Mouse (Mus musculus): ENCODE data around the gene C2cd2l. TPM values are rescaled to one million over a fixed set of nuclear protein-coding genes. Genes with fewer than 3 reads are reported as not detected.
A peak's percentile ranks its signal among the peaks of the same experiment; 100 is the strongest.
"Not testable (repeated sequence)": the region's sequence is repeated elsewhere in the genome, so short reads cannot be mapped to it uniquely, and the experiment has no call there.

Gene C2cd2l
- polyA plus RNA-seq, 1 experiment from 2014 or later = 11.4 TPM

DNA sequence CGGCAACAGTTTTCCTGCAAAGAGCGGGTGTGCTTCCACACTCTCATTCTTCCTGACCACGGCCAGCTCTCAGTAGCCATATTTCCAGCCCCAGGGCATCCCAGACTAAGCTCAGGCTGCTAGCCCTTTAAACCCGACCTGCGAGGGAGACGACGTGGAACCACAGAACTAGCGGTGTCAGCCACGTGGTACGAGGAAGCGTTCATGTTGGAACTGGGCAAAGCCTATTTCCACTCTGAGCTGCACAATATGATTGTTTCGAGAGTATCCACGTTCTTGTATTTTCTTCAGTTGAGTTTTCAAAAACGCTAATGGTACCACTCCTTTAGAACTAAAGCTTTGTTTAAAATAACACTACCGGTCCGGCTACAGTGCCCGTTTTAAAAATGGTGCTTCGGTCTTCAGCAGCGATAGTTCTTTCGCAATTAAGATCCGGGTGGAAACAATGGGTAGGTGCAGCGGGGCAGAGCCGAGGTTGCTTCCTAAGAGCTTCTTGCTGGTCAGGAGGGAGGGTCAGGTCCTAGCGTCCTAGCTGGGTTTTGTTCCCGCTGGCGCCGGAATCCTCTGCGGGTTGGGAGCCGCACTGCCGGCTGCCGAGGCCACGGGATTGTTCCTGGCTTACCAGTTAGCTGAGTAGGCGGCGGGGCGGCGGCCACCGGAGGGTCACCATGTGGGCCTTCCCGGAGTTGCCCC is 6.4 kb upstream of the C2cd2l start:
- H3K27ac ChIP-seq (ENCODE audit: low read depth) = peak overlapping the region; percentile 93
- ATAC-seq (peak; percentile 93), DNase-seq (peak; percentile 80)
- H3K4me2 ChIP-seq (ENCODE audit: low read depth, low read length) = peak overlapping the region; percentile 87
- H3K36me3 ChIP-seq (replicated peaks; ENCODE audit: insufficient read depth, low read length) = peaks cover 15% of the 10 kb centered on the region
- under 1% methylated on average over 38 of the region's 38 CpGs for WGBS (ENCODE audit: insufficient replicate concordance)
- H3K9me3 ChIP-seq (ENCODE audit: low read length) = no peaks in the 10 kb centered on the region
- H3K4me1 ChIP-seq (ENCODE audit: insufficient read depth) = peaks cover 15% of the 10 kb centered on the region
- peak overlapping the region; percentile 90 for H3K9ac ChIP-seq (replicated peaks)
- H3K4me3 ChIP-seq (ENCODE audit: low read depth, low read length) = peak overlapping the region; percentile 86
- no peaks in the 10 kb centered on the region for H3K27me3 ChIP-seq (ENCODE audit: insufficient read depth, low read length)
- TF ChIP-seq CTCF (IDR thresholded peaks at IDR 0.05; ENCODE audit: low read depth) (no peak), EP300 (IDR thresholded peaks at IDR 0.05; ENCODE audit: low read depth) (peak; percentile 56)

DNA sequence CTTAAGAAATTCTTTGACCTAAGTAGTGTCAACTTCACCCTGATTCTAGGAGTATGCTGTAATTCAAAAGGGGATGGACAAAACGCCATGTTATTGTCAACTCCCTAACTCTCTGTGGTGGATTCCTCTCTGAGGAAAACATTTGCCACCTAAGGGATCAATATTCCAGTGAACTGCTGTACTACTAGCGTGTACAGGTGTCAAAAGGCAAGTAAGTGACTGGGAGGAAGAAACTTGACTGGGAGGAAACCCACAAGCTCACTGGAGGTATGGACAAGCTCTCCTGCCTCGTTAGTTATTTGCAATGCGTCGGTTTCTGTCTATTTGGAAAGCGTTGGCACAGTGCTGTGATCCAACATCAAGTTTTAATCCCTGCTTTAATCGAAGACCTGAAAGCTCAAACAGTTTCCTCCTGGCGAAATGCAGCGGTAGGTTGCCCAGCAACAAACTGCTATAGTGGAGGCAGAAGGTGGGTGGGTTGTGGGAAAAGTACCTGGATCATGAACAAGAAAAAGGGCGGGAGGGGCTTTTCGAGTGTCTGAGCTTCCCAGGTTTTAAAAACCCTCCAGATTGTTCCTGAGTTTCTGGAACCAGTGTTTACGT is 5.8 kb upstream of the C2cd2l start, which contains the start of gene Dpagt1:
Dpagt1 (plus strand) TSS at position 252 of the 603 bp plus-strand sequence.
- WGBS (ENCODE audit: insufficient replicate concordance) = 4% methylated on average over 12 of the region's 12 CpGs
- peak; percentile 42 for ATAC-seq
- no peak for DNase-seq

DNA sequence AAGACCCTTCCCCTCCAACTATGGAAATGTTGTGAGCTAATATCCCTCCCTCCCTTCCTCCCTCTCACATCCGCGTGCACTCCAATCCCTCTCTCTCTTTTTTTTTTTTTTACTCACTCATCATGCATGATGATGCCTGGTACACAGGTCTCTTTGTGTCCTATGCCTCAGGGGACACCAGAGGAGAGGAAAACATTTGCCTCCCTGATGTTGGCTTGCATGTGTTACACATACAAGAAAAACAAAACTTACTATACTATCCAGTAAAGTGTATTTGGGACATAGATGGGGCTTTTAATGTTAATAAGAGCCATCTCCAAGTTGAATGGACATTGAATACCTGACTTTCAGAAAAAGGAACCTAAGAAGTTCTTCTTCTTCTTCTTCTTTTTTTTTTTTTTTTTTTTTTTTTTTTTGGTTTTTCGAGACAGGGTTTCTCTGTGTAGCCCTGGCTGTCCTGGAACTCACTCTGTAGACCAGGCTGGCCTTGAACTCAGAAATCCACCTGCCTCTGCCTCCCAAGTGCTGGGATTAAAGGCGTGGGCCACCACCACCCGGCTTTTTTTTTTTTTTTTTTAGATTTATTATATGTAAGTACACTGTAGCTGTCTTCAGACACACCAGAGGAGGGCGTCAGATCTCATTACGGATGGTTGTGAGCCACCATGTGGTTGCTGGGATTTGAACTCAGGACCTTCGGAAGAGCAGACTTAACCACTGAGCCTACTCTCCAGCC is 5.1 kb upstream of the C2cd2l start:
- not testable (repeated sequence) for H3K4me3 ChIP-seq (ENCODE audit: low read depth, low read length); H3K36me3 ChIP-seq (replicated peaks; ENCODE audit: insufficient read depth, low read length); DNase-seq; ATAC-seq; H3K27me3 ChIP-seq (ENCODE audit: insufficient read depth, low read length); H3K9me3 ChIP-seq (ENCODE audit: low read length)
- 59% methylated on average over 6 of the region's 8 CpGs for WGBS (ENCODE audit: insufficient replicate concordance)
- peak overlapping the region; percentile 87; the same call in 1 of the 2 replicates for H3K4me2 ChIP-seq (ENCODE audit: low read depth, low read length)
- H3K4me1 ChIP-seq (ENCODE audit: insufficient read depth) = peaks cover 26% of the 10 kb centered on the region
- H3K9ac ChIP-seq (replicated peaks) = 0 out of 2 replicates have a peak overlapping the region, but pooled peaks have one; percentile 90
- H3K27ac ChIP-seq (ENCODE audit: low read depth) = peak overlapping the region; percentile 93

More for the DNA sequence above, 5.8 kb upstream of the C2cd2l start, which contains the start of gene Dpagt1:
- Histone ChIP-seq H3K4me2 (ENCODE audit: low read depth, low read length) (peak within 1 kb of the TSS; percentile 87), H3K9ac (replicated peaks) (peak within 1 kb of the TSS; percentile 90), H3K4me1 (ENCODE audit: insufficient read depth) (peaks cover 21% of the 10 kb centered on the region), H3K4me3 (ENCODE audit: low read depth, low read length) (peak within 1 kb of the TSS; percentile 86), H3K9me3 (ENCODE audit: low read length) (no peaks in the 10 kb centered on the region), H3K36me3 (replicated peaks; ENCODE audit: insufficient read depth, low read length) (peaks cover 10% of the 10 kb centered on the region), H3K27ac (ENCODE audit: low read depth) (peak within 1 kb of the TSS; percentile 93), H3K27me3 (ENCODE audit: insufficient read depth, low read length) (no peaks in the 10 kb centered on the region)
- TF ChIP-seq CTCF (IDR thresholded peaks at IDR 0.05; ENCODE audit: low read depth) (no peak), EP300 (IDR thresholded peaks at IDR 0.05; ENCODE audit: low read depth) (no peak)

DNA sequence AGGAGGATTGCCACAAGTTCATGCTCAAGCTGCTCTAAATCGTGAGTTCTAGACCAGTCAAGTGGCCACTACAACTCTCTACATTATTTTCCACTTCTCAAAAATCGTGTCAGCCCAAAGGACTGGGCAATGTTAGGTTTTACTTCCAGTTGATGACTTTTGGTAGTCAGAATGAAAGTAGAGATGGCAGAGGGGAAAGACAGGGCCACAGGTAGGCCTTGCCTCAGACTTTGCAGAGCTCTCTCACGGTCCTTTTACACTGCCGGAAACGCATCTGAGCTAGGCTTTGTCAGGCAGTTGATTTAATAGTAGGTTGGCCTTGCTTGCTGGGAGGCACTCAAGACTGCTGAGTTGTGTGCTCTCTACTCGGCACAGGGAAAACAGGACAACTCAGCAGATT is 4.1 kb upstream of the C2cd2l start:
- Histone ChIP-seq H3K4me2 (ENCODE audit: low read depth, low read length) (no peak overlapping the region), H3K27ac (ENCODE audit: low read depth) (no peak overlapping the region), H3K9ac (replicated peaks) (no peak overlapping the region), H3K4me3 (ENCODE audit: low read depth, low read length) (no peak overlapping the region), H3K9me3 (ENCODE audit: low read length) (no peaks in the 10 kb centered on the region), H3K4me1 (ENCODE audit: insufficient read depth) (peaks cover 28% of the 10 kb centered on the region), H3K27me3 (ENCODE audit: insufficient read depth, low read length) (no peaks in the 10 kb centered on the region), H3K36me3 (replicated peaks; ENCODE audit: insufficient read depth, low read length) (no peaks in the 10 kb centered on the region; the same call in 1 of the 2 replicates)
- ATAC-seq (no peak), DNase-seq (no peak)
- no peak for TF ChIP-seq CTCF (IDR thresholded peaks at IDR 0.05; ENCODE audit: low read depth)
- TF ChIP-seq EP300 (IDR thresholded peaks at IDR 0.05; ENCODE audit: low read depth) = no peak
- WGBS (ENCODE audit: insufficient replicate concordance) = 86% methylated on average over 6 of the region's 6 CpGs

DNA sequence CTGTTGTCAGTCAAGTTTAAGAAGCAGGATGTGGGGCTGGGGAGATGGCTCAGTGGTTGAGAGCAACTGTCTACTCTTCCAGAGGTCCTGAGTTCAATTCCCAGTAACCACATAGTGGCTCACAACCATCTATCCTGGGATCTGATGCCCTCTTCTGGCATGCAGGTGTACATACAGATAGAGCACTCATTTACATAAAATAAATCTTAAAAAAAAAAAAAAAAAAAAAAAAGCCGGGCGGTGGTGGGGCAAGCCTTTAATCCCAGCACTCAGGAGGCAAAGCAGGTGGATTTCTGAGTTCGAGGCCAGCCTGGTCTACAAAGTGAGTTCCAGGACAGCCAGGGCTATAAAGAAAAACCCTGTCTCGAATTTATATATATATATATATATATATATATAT is 3.6 kb upstream of the C2cd2l start:
- not testable (repeated sequence) for H3K27ac ChIP-seq (ENCODE audit: low read depth); H3K27me3 ChIP-seq (ENCODE audit: insufficient read depth, low read length); H3K36me3 ChIP-seq (replicated peaks; ENCODE audit: insufficient read depth, low read length); H3K4me3 ChIP-seq (ENCODE audit: low read depth, low read length); DNase-seq; ATAC-seq; H3K9ac ChIP-seq (replicated peaks); H3K4me2 ChIP-seq (ENCODE audit: low read depth, low read length); H3K9me3 ChIP-seq (ENCODE audit: low read length)
- WGBS (ENCODE audit: insufficient replicate concordance) = 61% methylated on average over 4 of the region's 4 CpGs
- peak; percentile 37 for TF ChIP-seq CTCF (IDR thresholded peaks at IDR 0.05; ENCODE audit: low read depth)
- peaks cover 32% of the 10 kb centered on the region for H3K4me1 ChIP-seq (ENCODE audit: insufficient read depth)

DNA sequence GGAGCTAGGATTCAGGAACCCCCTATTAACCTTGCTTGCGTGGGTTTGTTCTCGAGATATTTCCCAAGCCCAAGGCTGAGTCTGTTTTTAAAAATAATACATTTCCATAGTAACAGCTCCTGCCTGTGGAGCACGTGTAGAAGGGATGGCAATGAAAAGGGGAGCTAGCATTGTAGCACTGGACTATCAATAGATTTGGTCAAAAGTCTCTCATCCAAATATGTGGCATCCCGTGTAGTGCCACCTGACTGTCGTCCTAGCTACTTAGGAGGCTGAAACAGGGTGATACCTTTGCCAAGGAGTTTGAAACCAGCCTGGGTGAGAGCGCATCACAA is 681 bp upstream of the C2cd2l start:
- Histone ChIP-seq H3K9ac (replicated peaks) (peak overlapping the region; percentile 81), H3K4me2 (ENCODE audit: low read depth, low read length) (peak overlapping the region; percentile 92), H3K27me3 (ENCODE audit: insufficient read depth, low read length) (no peaks in the 10 kb centered on the region), H3K36me3 (replicated peaks; ENCODE audit: insufficient read depth, low read length) (peaks cover 13% of the 10 kb centered on the region), H3K4me3 (ENCODE audit: low read depth, low read length) (peak overlapping the region; percentile 95; the same call in 1 of the 2 replicates), H3K27ac (ENCODE audit: low read depth) (peak overlapping the region; percentile 74), H3K9me3 (ENCODE audit: low read length) (no peaks in the 10 kb centered on the region), H3K4me1 (ENCODE audit: insufficient read depth) (peaks cover 41% of the 10 kb centered on the region)
- WGBS (ENCODE audit: insufficient replicate concordance) = 26% methylated on average over 6 of the region's 6 CpGs
- no peak for TF ChIP-seq CTCF (IDR thresholded peaks at IDR 0.05; ENCODE audit: low read depth)
- ATAC-seq (peak; percentile 11), DNase-seq (no peak)
